In genomic region chr17:50735382-50735954, GRCm38 (mm10) we compare ENCODE assay signal across 8 mouse cellular contexts.
DNase-seq lines count a peak whose midpoint lies in the region; ATAC-seq and TF ChIP-seq lines count a peak whose summit lies in the region.

No protein-coding gene starts in this region.

- H3K27me3 ChIP-seq in stomach, postnatal 0 days (ENCODE audit: control insufficient read depth, insufficient read depth, low read length) = no peaks in the 10 kb centered on the region

- H3K27ac ChIP-seq in stomach, postnatal 0 days (replicated peaks) = peak overlapping the region; percentile 24; the same call in 1 of the 2 replicates

- H3K9me3 ChIP-seq in stomach, postnatal 0 days (ENCODE audit: control insufficient read depth, low read length) = no peaks in the 10 kb centered on the region

- H3K4me1 ChIP-seq in stomach, postnatal 0 days (replicated peaks; ENCODE audit: control insufficient read depth, insufficient read depth) = peaks cover 4% of the 10 kb centered on the region; the same call in 1 of the 2 replicates

- WGBS in stomach, postnatal 0 days = 68% methylated on average over 4 of the region's 4 CpGs

- no peak overlapping the region for H3K4me3 ChIP-seq in stomach, postnatal 0 days (ENCODE audit: low read depth, low read length)

- no peak for TF ChIP-seq CTCF in stomach, postnatal 0 days (IDR thresholded peaks at IDR 0.05; ENCODE audit: low read depth)

- no peak overlapping the region for H3K4me2 ChIP-seq in stomach, postnatal 0 days (replicated peaks; ENCODE audit: low read depth)

- ATAC-seq in stomach, postnatal 0 days (ENCODE audit: low FRiP score, low TSS enrichment) = peak; percentile 53; the same call in 1 of the 2 replicates

- no peak for TF ChIP-seq EP300 in stomach, postnatal 0 days (optimal IDR thresholded peaks at IDR 0.05)

- no peaks in the 10 kb centered on the region; the same call in 1 of the 2 replicates for H3K36me3 ChIP-seq in stomach, postnatal 0 days (ENCODE audit: control insufficient read depth, insufficient read depth, low read length)

- no peak overlapping the region for H3K9ac ChIP-seq in stomach, postnatal 0 days (ENCODE audit: low read length)

- intact Hi-C loops in left cerebral cortex, postnatal 10 days (cut with DNase I) = no loop called here

- DNase-seq in adrenal gland, postnatal 14 days = peak; percentile 38
- no peak for DNase-seq in adrenal gland, postnatal 36 days
- peak; percentile 49 for DNase-seq in ovary, postnatal 36 days (ENCODE audit: low spot score)
- DNase-seq in ovary, postnatal 14 days (ENCODE audit: low spot score) = no peak
- peak; percentile 42 for DNase-seq in heart, postnatal 4 days
- peak; percentile 36 for DNase-seq in stomach, postnatal 0 days (ENCODE audit: low spot score)
- no peak for DNase-seq in spleen, postnatal 10 days (ENCODE audit: low spot score in 2 of 2)
- no peak for DNase-seq in left cerebral cortex, postnatal 10 days (ENCODE audit: extremely low spot score in 1 of 2, low spot score in 2 of 2)

Comparison
In these comparisons a context has a peak if more than half of its experiments do, and no peak if none do; other contexts are left out.
1. DNase-seq: peak in adrenal gland, postnatal 14 days (single experiment), ovary, postnatal 36 days (single experiment), heart, postnatal 4 days (single experiment) and stomach, postnatal 0 days (single experiment); none in adrenal gland, postnatal 36 days (0 of 2), ovary, postnatal 14 days (single experiment), spleen, postnatal 10 days (0 of 2) and left cerebral cortex, postnatal 10 days (0 of 2).